Mouse (Mus musculus): ENCODE data around the gene Gprc5c.
"Not testable (repeated sequence)": the region's sequence is repeated elsewhere in the genome, so short reads cannot be mapped to it uniquely, and the experiment has no call there.

Gene Gprc5c

DNA sequence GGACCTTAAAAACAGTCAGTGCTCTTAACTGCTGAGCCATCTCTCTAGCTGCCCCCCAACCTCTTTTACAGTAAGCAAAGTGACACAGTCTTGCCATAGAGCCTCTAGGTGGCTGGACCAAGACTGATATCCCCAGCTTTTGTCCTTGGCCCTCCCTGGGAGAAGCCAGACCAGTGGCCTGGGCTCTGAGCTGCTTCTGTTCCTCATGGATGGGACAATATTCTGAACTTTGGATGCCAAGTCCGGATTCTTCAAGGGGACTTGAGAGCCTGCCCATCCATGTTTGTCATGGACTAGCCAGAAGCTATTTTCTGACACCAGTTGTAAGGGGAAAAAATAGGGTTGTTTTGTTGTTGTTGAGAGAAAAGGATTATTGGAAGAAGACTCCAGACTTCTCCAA lies 18.8 kb downstream of the Gprc5c start:
- DNase-seq (ENCODE audit: low spot score): no peak

DNA sequence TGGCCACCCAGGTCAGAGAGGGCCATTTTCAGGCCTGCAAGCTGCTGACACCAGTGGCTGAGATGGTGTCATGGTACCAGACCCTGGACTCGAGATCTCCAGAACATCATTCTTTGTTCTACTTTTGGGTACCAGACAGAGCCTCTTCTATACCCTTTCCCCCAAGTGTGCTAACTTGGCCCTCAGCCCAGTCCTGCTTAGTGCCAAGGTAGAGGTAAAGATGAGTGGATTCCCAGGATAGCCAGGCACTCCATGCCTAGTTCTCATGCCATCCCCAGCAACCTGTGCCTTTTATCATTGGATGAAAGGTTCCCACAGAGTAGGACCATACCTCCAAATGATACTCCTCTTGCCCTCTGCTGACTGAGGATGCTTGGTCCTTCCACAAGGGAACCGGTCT lies 20.6 kb downstream of the Gprc5c start:
- DNase-seq (ENCODE audit: low spot score): no peak

DNA sequence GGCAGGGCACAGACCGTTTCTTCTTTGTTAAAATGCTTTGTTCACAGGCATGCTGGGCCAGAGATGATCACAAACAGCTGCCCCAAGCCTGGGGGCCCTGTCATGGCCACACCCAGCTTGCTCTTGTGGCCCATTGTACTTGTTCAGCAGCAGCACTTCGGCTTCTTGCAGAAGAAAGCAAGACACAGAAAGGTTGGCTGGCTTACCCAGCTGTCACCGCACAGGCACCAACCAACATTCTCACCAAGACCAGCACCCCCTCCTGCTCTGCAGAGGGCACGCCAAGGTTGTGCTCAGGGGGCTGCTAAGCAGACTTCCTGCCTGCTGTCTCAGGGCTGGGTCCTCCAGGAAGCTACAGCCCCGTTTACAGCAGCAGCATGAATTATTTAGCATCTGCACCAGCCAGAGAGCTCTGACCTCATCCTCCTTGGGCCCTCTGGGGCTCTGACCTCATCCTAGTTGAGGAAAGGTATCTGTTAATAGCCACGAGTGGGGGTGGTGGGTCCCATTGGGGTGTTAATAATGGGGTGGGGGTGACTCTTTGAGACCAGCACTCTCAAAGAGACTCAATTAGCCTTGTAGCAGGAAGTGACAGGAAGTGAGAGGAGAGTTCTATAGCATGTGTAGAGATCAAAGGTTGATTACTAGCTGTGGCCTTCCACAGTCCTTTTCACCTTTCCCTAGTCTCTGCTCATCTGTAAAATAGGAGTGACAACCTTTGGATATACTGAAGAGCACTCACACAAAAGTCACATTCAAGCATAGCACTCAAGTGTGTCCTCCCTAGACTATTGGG lies 22.3 kb downstream of the Gprc5c start:
- peak; percentile 30 for DNase-seq (ENCODE audit: low spot score)

DNA sequence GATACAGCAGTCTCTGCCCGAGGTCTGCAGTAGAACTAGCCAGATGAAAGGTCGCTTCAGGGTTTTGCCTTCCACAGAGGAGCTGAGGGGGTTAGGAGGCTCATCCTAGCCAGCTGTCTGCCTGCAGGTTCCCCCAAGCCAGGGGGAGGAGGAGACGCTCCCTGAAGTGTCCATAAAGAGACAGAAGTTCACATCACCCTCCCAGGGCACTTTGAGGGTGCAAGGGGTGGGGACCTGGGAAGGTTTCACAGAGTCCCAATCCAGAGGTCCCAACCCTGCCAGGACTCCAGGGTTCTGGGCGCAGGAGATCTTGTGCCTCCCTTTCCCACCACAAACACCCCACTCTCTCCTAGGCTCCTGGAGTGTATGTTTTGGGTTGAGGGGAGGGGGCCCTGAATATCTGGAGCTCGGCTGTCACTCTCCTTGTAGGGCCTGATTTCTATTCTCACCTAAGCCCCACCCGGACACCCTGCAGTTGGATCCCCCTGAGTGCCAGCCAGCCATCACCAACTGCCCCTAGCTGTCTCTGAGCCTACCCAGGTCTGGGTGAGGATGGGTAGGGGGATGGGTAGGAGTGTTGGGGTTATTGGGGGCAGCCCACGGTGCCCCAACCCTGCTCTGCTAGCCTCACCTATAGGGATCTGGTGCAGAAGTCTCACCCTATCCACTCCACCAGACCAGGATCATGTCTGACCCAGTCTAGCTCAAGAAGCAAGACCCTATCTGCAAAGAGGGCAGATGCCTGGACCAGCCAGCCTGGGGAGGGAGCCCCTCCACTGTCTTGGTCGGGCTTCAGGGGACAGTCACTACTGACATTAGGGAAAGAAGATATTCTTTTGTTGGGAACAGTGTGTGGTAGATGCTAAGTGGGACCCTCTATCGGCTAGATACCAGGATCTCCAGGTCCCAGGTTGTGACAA lies 23.5 kb downstream of the Gprc5c start:
- no peak for DNase-seq (ENCODE audit: low spot score)

DNA sequence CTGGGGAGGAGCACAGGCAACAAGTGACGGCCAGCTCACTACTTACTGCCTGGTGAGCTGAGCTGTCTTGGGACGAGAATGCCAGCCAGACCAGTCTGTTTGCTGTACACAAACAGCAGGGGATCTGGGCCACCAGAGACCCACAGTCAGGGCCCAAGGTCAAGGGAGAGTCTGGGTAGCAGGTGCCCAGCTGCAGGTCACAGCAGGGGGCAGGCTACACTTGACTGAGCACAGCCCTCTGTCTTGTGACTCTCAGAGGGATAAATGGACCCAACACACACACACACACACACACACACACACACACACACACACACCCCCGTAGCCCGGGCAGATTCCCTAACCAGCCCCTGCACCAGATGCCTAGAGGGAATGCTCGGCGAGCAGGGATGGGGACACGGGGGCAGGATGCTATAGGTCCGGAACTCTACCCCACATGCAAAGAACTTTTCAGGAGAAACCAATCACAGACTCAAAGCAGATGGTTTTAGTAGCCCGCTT lies 24.4 kb downstream of the Gprc5c start:
- DNase-seq (ENCODE audit: low spot score): peak; percentile 43

DNA sequence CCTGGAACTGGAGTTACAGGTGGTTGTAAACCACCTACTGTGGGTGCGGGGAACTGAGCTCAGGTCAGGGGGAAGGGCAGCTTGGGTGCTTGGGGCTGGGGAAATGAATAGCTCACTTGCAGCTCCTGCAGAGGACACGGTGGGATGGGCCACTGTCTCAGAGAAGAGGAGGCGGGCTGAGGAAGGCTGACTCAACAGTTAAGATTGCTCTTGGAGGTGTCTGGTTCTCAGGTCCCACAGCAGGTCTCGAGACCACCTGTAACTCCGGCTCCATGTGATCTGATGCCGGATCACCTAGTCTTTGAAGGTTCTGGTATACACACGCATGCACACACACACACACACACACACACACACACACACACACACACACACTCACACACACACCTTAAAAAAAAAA lies 25.2 kb downstream of the Gprc5c start:
- peak; percentile 64 for DNase-seq (ENCODE audit: low spot score)

DNA sequence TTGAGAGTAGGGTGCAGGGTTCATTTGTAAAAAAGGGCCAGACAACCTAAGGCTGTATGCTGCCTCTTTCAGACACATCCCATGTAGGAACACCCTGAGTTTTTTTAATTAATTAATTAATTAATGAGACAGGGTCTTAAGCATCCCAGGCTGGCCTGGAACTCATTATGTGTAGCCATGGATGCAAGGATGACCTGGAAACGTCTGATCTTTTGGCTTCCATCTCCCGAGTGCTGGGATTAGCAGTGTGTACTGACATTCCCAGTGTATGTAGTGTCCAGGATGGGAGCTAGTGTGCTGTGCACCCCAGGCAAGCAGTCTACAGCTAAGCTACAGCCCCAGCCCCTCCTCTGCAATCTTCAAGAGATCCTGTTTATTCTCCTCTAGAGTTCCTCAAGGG lies 25.7 kb downstream of the Gprc5c start:
- DNase-seq (ENCODE audit: low spot score): no peak

DNA sequence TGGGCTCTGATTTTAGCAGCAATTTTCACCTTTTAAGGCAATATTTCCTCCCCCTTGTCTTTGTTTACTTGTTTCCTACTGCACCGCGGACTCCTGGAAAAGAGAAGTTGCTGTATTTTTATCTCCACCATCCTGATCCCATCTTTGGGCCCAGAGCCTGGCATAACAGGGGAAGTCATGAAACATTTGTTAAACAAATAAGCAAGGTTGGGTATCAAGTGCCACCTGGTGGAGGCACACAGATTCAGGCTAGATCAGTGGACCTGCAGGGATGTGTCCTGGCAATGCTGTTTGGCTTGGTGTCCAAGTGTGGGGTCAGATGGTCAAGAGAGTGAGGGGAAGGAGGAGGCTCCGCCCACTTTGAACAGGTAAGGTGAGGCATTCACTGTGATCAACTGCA lies 26.2 kb downstream of the Gprc5c start:
- peak; percentile 58 for DNase-seq (ENCODE audit: low spot score)

DNA sequence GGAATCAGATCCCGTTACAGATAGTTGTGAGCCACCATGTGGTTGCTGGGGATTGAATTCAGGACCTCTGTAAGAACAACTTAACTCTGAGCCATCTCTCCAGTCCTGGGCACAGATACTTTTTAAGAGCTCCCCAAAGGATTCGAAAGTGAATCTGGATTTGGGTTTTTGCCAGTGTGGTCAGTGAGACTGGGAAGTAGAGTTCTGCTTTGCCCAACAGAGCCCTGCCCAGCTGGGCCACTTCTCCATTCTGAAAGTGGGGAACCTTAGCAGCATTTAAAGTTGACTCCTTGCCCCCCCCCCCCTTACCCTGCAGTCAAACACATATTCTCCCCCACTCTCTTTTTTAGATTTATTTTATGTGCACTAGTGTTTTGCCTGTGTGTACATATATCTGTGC lies 28.7 kb downstream of the Gprc5c start:
- DNase-seq (ENCODE audit: low spot score): no peak

DNA sequence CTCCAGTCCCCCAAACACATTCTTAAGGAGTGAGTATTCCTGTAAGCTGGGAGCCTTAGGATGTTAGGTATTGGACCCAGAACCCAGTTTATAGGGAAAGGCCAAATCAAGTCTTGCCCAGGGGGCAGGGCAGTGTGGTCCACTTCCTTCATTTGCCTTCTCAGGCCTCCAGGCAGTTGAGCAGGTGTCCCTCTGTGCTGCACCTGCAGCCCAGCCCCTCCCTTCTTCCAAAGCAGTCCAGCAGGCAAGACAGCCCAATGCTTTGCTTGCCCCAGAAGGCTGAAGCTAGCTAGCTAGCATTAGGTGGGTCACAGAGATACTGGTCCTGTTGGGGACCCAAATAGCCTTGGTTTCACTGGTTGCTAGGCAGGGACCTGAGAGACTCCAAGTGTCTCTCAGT lies 29.2 kb downstream of the Gprc5c start:
- no peak for DNase-seq (ENCODE audit: low spot score)

DNA sequence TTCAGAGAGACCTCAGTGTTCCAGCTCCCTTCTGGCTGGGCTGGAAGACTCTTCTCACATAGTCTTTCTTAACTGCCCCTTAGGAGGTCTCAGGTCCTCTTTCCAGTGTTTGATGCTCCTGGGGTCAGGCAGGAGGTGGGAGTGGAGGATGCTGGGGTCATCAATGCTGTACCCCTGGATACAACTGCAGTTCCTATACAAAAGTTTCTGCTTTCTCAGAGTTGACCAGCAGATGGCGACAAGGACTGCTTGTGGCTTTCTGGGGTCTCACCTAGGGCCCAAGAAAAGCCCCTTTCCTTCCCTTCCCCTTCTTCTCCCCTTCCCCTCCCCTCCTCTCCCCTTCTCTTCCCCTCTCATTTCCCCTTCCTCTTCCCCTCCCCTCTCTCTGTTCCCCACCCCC lies 29.6 kb downstream of the Gprc5c start:
- DNase-seq (ENCODE audit: low spot score): no peak

DNA sequence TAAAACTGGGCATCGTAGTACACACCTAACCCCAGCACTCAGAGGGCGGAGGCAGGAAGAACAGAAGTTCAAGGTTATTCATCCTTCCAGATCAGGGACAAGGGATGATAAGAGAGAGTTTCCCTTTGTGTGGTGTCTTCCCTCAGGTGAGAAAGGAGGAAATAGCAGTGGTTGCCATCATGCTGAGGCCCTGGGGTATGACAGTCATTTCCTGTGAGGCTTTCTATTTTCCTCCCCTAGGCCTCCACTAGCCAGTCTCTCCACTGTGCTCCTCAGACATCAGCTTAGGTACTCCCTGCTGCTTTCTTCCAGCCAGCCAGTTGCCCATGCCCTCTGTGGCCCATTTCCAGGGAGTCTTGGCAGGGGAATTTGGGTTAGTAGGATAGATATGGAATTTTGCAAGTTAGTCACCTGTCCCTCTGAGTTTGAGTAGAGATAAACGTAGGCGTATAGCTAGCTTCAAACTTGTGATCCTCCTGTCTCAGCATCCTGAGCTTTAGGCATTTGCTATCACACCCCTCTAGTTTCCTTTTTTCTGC lies 32.4 kb downstream of the Gprc5c start:
- DNase-seq (ENCODE audit: low spot score): no peak

DNA sequence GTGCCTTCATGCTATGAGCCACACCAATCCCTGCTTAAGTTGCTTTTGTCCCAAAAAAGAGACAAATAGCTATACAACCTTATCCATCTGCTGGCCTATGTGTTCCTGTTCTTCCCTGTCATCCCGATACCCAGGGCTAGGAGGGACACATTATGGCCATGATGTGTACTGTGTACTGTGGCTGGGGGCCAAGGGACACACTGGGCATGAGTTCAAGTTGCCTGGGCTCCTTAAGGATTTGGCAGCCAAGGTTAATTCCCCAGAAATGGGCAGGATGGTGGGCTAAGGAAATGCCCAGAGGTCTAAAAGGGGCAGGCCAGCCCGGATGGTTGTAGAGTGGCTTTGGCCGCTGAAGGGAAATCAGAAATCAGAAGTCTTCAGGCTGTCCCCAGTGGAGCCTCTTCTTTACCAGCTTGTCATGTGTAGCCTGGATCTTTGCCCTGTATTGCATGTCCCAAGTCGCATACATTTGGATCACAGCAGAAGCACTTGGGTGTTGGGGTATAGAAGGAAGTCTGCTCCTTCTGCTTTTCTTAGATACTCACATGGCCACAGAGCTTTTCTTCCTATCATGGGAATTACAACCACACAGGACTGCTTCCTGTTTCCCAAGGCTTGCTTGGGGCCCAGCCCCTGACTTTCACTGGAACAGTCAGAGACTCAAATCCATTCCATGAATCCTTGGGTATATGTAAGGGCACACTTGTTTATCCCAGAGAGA lies 33.6 kb downstream of the Gprc5c start:
- no peak for DNase-seq (ENCODE audit: low spot score)

DNA sequence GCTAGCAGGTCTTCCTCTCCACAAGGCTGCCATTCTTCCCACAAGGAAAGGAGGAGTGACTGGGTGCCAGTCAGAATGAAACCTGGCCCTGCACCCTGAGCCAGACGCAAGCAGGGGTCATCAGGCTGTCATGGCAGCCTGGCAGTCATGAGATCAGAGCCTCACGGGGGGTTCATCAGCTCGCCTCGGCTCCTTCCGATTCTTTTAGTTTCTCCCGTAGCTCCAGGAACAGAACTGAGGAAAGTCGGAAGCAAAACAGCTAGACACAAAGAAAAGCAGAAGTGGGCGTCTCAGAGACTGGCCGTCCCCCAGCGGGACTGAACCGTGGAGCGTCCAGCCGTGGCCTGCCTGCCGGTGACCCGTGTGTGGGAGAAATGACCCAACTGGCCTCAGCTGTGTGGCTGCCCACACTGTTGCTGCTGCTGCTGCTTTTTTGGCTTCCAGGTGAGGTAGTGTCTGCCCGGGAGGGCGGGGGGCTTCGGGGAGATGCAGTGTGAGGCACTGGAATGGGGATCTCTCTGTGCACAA lies 39.1 kb downstream of the Gprc5c start, which contains the start of gene Cd300a:
Gene Cd300a, plus strand, starts transcription at position 51 of the 528 bp plus-strand sequence.
- no peak for DNase-seq (ENCODE audit: low spot score)

DNA sequence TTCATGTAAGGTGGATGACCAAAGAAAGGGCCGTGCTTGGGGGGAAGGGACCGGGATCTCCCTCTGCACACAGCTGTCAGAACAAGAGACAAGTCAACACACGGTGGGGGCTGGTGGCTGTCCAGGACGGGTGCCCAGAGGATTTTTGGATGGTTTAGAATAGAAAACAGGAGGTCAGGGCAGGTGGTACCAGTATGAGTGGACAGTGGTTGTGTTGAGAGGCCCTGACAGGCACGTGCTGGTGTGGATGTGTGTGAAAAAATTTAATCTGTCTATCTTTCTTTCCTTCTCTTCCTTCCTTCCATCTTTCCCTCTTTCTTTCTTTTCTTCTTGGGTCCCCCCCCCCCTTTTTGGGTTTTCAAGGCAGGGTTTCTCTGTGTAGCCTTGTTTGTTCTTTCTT lies 39.6 kb downstream of the Gprc5c start:
- DNase-seq (ENCODE audit: low spot score): no peak

DNA sequence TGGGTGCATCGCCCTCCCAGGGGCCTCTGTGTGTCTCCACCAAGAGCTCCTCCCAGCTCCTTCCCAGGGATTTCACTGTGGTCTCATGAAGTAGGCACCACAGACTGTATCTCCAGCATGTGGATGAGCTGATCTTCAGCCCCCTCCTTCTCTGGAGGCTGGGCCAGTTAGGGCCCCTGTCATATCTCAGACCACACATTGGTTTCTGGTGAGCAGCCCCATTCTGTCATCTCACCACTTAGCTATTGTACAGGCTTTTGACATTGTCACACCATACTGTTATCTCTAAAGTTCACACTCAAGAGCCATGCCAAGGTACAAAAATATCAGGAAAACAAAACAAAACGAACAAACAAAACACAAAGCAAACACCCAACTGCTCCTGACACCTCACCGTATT lies 45.1 kb downstream of the Gprc5c start:
- no peak for DNase-seq (ENCODE audit: low spot score)

DNA sequence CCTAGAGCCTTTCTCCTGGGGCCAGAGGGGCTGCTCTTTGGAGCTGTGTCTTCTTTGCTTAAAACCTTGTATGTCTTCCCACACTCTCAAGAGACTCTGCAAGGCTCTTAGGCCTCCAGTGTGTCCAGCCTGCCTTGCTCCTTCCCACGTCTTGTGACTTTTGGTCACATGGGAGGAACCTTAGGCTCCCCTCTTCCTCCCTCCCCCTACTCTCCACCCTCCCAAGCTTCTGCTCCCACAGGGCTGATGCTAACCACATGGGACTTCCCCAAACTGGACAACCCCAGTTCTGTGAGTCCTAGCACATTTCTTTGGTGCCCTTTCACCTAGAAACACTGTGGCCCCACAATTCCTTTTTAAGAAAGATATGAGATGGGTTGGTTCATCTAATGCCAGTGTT lies 47.1 kb downstream of the Gprc5c start:
- no peak for DNase-seq (ENCODE audit: low spot score)

DNA sequence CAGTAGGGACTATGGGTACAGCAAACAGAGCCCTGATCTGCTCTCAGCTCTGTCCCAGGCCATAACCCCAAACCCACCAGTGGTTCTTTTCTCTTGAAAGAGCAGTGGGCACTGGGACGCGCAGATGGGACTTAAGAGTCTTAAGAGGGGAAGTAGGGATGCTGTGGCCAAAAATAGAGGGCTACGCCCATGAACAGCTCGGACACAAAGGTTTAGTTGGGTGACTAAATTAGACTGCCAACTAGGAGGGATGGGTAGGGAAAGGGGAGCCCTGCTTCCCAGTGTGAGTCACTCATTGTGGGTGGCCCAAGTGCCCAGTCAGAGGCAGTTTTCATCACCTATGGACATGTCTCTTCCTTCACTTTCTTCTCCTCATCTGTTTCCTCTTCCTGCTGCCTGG lies 52.3 kb downstream of the Gprc5c start:
- DNase-seq (ENCODE audit: low spot score): no peak

DNA sequence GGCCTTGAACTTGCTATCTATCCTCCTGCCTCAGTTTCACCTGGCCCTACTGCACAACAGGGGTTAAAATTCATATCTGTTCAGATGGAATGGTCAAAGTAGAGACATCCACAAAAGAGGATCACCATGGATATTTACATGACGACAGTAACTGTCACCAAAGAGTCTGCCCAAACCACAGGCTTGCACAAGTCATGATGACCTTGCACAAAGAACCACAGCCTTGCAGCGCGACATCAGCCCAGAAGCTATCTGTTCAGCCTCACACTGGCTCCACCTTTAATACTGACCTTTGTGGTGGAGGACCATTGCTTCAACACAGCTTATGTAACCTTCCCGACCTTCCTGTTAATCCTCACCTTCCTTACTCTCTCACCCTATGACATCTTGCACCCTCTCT lies 56.6 kb downstream of the Gprc5c start:
- no peak for DNase-seq (ENCODE audit: low spot score)

DNA sequence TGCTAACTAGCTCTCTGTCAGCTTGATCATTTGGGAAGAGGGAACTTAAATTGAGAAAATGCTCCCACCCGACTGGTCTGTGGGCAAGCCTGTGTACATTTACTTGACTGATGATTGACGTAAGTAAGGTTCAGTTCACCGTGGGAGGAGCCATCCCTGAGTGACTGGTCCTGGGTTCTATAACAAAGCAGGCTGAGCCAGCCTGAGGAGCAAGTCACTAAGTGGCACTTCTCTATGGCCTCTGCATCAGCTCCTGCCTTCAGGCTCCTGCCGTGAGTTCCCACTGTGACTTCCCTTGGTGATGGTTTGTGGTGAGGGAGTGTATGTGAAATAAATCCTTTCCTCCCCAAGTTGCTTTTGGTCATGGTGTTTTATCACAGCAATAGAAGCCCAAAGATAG lies 57.1 kb downstream of the Gprc5c start:
- no peak for DNase-seq (ENCODE audit: low spot score)

DNA sequence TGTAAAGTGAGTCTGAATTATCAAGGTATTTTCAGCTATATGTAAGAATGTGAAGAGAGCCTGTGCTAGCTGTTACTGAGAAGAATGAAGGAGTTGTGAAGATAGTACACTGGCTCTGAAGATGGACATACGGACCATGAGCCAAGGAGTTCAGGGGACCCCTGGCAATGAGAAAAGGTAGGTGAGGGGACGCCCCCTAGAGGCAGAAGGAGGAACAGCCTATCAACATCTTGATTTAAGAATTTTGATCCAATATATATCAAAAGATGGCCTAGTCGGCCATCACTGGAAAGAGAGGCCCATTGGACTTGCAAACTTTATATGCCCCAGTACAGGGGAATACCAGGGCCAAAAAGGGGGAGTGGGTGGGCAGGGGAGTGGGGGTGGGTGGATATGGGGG lies 58.6 kb downstream of the Gprc5c start:
- not testable (repeated sequence) for DNase-seq (ENCODE audit: low spot score)

DNA sequence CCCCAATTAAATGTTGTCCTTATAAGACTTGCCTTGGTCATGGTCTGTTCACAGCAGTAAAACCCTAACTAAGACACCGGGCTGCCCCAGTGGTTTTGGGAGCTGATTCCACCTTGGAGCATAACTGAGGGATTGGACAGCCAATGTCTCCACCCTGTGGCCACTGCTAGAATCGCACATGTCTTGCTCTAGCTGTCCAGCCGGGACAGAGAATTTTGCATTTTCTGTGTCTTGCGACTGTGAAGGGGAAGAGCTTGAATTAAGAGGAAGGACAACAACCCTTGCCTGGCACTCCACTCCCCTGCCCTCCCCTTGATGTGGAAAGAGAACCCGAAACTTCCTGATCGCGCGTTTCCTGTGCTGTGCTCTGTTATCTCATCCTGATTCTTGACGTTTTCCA lies 61.9 kb downstream of the Gprc5c start:
- peak; percentile 56 for DNase-seq (ENCODE audit: low spot score)
